ENCODE assay signal across 8 mouse cellular contexts in the genomic region with DNA sequence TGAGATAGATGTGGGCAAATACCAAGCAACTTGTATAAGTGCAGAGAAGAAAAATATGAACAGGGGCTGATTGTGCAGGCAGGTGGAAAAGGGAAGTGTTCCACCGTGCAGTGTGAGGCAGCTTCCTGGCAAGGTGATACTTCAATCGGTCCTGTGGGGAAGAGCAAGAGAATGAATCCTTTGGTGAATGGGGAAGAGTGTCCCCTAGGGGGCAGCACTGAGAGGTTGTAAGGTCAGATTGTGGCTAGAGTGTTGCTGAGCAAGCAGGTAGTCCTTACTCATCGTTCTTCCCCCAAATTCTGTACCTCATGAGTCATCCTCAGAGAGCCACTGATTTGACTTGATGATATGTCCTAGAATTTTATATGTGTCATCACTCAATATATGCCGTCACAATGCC. TPM values are rescaled to one million over a fixed set of nuclear protein-coding genes. Genes with fewer than 3 reads are reported as not detected.
DNase-seq lines count a peak whose midpoint lies in the region; ATAC-seq and TF ChIP-seq lines count a peak whose summit lies in the region.
"Had no signal": no experiment of that assay in that cellular context is flagged by ENCODE, and none has a peak within 500 bp of the region (broad histone marks: within the 10 kb centered on the region; RNA-seq: fewer than 3 reads in every experiment).

No protein-coding gene starts in this region.

- no peaks in the 10 kb centered on the region for H3K36me3 ChIP-seq in kidney, embryonic 14.5 days (ENCODE audit: control insufficient read depth, insufficient read depth, low read length)
- H3K36me3 ChIP-seq in E14TG2a.4 (ENCODE audit: insufficient read depth, low read length), result no peaks in the 10 kb centered on the region

- ATAC-seq in kidney, embryonic 14.5 days (ENCODE audit: low FRiP score, low TSS enrichment), result no peak

- no peaks in the 10 kb centered on the region for H3K9me3 ChIP-seq in kidney, embryonic 14.5 days (ENCODE audit: control insufficient read depth, low read length)
- H3K9me3 ChIP-seq in E14TG2a.4 (ENCODE audit: low read length), result no peaks in the 10 kb centered on the region

- H3K9ac ChIP-seq in kidney, embryonic 14.5 days (ENCODE audit: low read depth, low read length), result no peak overlapping the region

- 64% methylated on average over 4 of the region's 4 CpGs for WGBS in kidney, embryonic 14.5 days

- peak; percentile 24 for DNase-seq in kidney, postnatal 10 days
- peak; percentile 10 for DNase-seq in T-cell, adult 2 months (ENCODE audit: low spot score)
- DNase-seq in forelimb bud, embryonic 11.5 days (ENCODE audit: low read depth, low spot score), result peak; percentile 46
- peak; percentile 16 to 62 for DNase-seq in spleen, postnatal 10 days (ENCODE audit: low spot score in 2 of 2)
- no peak for DNase-seq in layer of hippocampus, postnatal 14 days (ENCODE audit: low spot score in 2 of 2)

- no peak overlapping the region for H3K4me3 ChIP-seq in kidney, embryonic 14.5 days (ENCODE audit: low read length)
- H3K4me3 ChIP-seq in E14TG2a.4 (replicated peaks; ENCODE audit: low read length), result no peak overlapping the region

- H3K4me1 ChIP-seq in kidney, embryonic 14.5 days (ENCODE audit: control insufficient read depth, insufficient read depth, low read length), result 0 out of 2 replicates have a peak, but pooled peaks cover 6% of the 10 kb centered on the region
- peaks cover 28% of the 10 kb centered on the region for H3K4me1 ChIP-seq in E14TG2a.4 (replicated peaks; ENCODE audit: low read depth, low read length)

- H3K4me2 ChIP-seq in kidney, embryonic 14.5 days (replicated peaks; ENCODE audit: low read depth, low read length), result no peak overlapping the region

- H3K27ac ChIP-seq in kidney, embryonic 14.5 days (ENCODE audit: low read depth, low read length), result no peak overlapping the region

- peaks cover 33% of the 10 kb centered on the region for H3K27me3 ChIP-seq in kidney, embryonic 14.5 days (ENCODE audit: control insufficient read depth, insufficient read depth, low read length)
- peaks cover 43% of the 10 kb centered on the region for H3K27me3 ChIP-seq in E14TG2a.4 (ENCODE audit: insufficient read depth, low read length)

- peak; percentile 58 for TF ChIP-seq CTCF in E14TG2a.4 (conservative IDR thresholded peaks at IDR 0.05; ENCODE audit: low read length)

RNA-seq across cellular contexts. Expression of a gene that starts 4.0 kb away (rescaled TPM):
- 0.49 and 0.81 TPM in 2 replicates for polyA plus RNA-seq in kidney, embryonic 14.5 days (2014; fragmentation: Nextera tagmentation; extraction: Ambion mirVana)
- 100 to 1,000 TPM; 143 to 153 TPM for total RNA-seq in layer of hippocampus, postnatal 14 days (2021)

RNA-seq across cellular contexts. Expression of a gene that starts 20.0 kb away (rescaled TPM):
- polyA plus RNA-seq in kidney, embryonic 14.5 days (2014; fragmentation: Nextera tagmentation; extraction: Ambion mirVana), result 91.7 and 109 TPM in 2 replicates
- total RNA-seq in layer of hippocampus, postnatal 14 days (2021), result 10 to 100 TPM; 96.9 to 100.0 TPM

RNA-seq across cellular contexts. Expression of a gene that starts 24.2 kb away (rescaled TPM):
- polyA plus RNA-seq in kidney, embryonic 14.5 days (2014; fragmentation: Nextera tagmentation; extraction: Ambion mirVana), result not detected in 2 replicates
- total RNA-seq in layer of hippocampus, postnatal 14 days (2021), result under 1 TPM; 0.25 to 0.45 TPM

RNA-seq across cellular contexts. Expression of a gene that starts 60.0 kb away (rescaled TPM):
- polyA plus RNA-seq in kidney, embryonic 14.5 days (2014; fragmentation: Nextera tagmentation; extraction: Ambion mirVana), result not detected in 2 replicates
- total RNA-seq in layer of hippocampus, postnatal 14 days (2021), result not detected
- polyA plus RNA-seq: limb, embryonic 14.5 days had no signal

Comparison
In these comparisons a context has a peak if more than half of its experiments do, and no peak if none do; other contexts are left out.
1. DNase-seq: peak in kidney, postnatal 10 days (single experiment), T-cell, adult 2 months (single experiment), forelimb bud, embryonic 11.5 days (single experiment) and spleen, postnatal 10 days (2 of 2); none in layer of hippocampus, postnatal 14 days (0 of 2).